Mouse (Mus musculus) macrophage (primary cell): Measurements from ENCODE around the gene Mtch1. TPM values are rescaled to one million over a fixed set of nuclear protein-coding genes. Genes with fewer than 3 reads are reported as not detected.
A peak's percentile ranks its signal among the peaks of the same experiment; 100 is the strongest.
"Not testable (repeated sequence)": the region's sequence is repeated elsewhere in the genome, so short reads cannot be mapped to it uniquely, and the experiment has no call there.

Experiments used
- H3K27ac ChIP-seq: fragments of 350-480 bp; formaldehyde crosslinking; 2 replicates; pipeline ENCODE4 v1.9.0; 2021
- H3K36me3 ChIP-seq: fragments of 350-480 bp; formaldehyde crosslinking; 2 replicates; pipeline ENCODE4 v1.9.0; 2021; ENCODE audit errors: inconsistent target
- H3K4me3 ChIP-seq: fragments of 350-480 bp; formaldehyde crosslinking; 2 replicates; pipeline ENCODE4 v1.9.0; 2021; ENCODE audit errors: inconsistent target
- H3K79me2 ChIP-seq: fragments of 350-480 bp; formaldehyde crosslinking; 2 replicates; pipeline ENCODE4 v1.9.0; 2021; ENCODE audit errors: inconsistent target
- WGBS: methylation state at CpG from one replicate; pipeline ENCODE4 v1.1.7; 2026; ENCODE audit warnings: inconsistent platforms; ENCODE audit not compliant: missing documents; 5-methylcytosine and 5-hydroxymethylcytosine counted together
- polyA plus RNA-seq: library from polyadenylated mRNA; stranded (reverse); fragments of 250-400 nt; gene quantifications from 3 replicates; pipeline ENCODE4 v1.2.4, GENCODE M21; 2018; ENCODE audit warnings: inconsistent platforms
- total RNA-seq, 78 experiments: library from RNA; depleted of rRNA; stranded (reverse); fragments of 250-400 nt; gene quantifications; 1 replicate in 9 of 78; 2 replicates in 24 of 78; 3 replicates in 43 of 78; 4 replicates in 2 of 78; pipeline ENCODE4 v1.2.4; 2018; ENCODE audit warnings: inconsistent platforms in 56 of 78

Mtch1 gene
- 100 to 1,000 TPM in 15 of 26 experiments, 10 to 100 TPM in 11; 33.9 to 200 (median 104) TPM for total RNA-seq (2018; cell fraction: chromatin; rRNA removed)
- 100 to 1,000 TPM; 105 to 170 (median 135) TPM for total RNA-seq (2018; cell fraction: cytosol; rRNA removed)
- total RNA-seq (2018; cell fraction: nucleus; rRNA removed), result 100 to 1,000 TPM in 3 of 26 experiments, 10 to 100 TPM in 23; 40.0 to 130 (median 72.8) TPM
- polyA plus RNA-seq, result 107 to 155 TPM (median 130 TPM) in 3 replicates

DNA sequence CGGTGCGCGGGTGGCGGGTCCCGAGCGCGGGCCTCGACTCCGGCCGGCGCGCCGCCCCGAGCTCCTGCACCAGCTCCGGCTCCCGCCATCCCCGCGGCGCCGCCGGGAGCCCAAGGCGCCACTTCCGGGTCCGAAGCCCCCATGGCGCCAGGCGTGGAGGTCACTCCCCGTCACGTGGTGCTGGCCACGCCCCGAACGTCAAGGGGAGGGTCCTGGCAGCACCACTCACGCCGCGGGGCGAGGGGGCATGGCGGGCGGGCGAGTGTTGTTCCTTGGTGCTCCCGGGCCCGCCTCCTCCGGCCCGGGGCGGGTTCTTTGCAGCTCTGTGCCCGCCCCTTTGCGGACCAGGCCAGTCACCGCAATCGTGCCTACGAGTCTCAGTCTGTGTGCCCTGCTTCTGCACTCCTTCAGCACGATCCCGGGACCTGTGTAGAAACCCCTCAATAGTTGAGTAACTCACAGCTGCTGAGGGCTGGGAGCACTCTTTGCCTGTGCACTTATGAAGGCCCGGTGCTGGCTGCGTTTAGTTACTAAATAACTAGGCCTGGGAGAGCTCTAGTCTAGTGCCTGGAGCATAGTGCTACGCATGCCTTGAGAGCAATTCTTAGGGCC, at the start of gene Mtch1:
TSS of gene Mtch1 (minus strand) at position 290 of the 612 bp plus-strand sequence.
- H3K36me3 ChIP-seq, result peaks cover 10% of the 10 kb centered on the region; the same call in 1 of the 2 replicates
- peaks cover 46% of the 10 kb centered on the region for H3K79me2 ChIP-seq
- peak within 1 kb of the TSS; percentile 51 for H3K27ac ChIP-seq
- 2% methylated on average over 45 of the region's 53 CpGs for WGBS
- peak within 1 kb of the TSS; percentile 87 for H3K4me3 ChIP-seq

DNA sequence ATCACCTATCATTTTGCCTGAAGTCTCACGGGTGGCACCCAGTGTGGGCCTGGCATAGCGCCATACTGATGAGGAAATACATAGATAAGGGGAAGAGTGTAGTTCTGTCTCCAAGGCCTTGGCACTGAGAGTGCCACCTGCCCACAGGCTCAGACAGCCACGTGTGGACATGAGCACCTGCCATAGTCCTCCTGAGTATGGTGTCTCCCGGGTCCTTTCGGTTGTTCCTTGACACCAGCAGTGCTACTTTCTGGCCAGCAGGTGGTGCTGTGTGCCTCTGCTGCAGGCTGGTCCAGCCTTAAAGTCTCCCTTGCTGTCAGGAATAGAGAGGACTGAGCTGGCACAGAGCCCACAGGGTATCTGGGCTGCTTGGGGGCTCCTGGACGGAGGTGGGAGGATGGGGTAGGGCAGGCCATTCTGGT, 49.1 kb upstream of the Mtch1 start:
- H3K79me2 ChIP-seq, result no peaks in the 10 kb centered on the region
- peak overlapping the region; percentile 97 for H3K27ac ChIP-seq
- no peak overlapping the region for H3K4me3 ChIP-seq
- 12% methylated on average over 6 of the region's 6 CpGs for WGBS
- no peaks in the 10 kb centered on the region for H3K36me3 ChIP-seq

DNA sequence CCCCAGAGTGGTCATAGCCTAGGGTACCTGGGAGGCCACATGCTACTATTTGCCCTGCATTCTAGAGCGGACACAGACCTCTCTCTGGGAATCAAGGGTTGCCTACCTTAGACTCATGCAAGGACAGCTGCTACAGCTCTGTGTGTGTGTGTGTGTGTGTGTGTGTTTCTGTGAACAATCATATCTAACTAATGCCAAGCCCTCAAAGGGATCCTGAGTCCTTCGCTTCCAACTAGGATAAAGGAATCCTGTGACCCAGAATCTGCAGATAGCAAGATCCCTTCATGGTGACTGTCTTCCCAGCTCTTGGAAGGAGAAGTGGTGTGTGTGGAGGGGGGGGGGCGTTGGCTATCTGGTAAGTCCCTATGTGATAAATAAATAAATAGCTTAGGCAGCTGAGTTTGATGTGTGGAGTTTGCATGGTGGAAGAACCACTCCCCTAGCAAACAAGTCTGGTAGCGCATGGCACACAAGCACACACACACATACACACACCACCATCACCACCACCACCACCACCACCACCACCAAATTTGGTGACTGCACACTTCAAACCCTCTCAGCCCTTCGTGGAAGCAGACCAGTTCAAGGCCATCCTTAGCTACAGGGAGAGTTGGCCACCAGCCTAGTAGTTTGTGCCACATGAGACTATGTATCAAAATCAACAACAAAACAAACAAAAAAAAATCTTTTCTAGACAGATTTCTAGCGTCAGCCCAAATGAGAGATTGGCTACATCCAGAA, 48.5 kb upstream of the Mtch1 start:
- no peak overlapping the region for H3K4me3 ChIP-seq
- H3K36me3 ChIP-seq, result no peaks in the 10 kb centered on the region
- peak overlapping the region; percentile 97 for H3K27ac ChIP-seq
- 51% methylated on average over 6 of the region's 6 CpGs for WGBS
- H3K79me2 ChIP-seq, result no peaks in the 10 kb centered on the region

DNA sequence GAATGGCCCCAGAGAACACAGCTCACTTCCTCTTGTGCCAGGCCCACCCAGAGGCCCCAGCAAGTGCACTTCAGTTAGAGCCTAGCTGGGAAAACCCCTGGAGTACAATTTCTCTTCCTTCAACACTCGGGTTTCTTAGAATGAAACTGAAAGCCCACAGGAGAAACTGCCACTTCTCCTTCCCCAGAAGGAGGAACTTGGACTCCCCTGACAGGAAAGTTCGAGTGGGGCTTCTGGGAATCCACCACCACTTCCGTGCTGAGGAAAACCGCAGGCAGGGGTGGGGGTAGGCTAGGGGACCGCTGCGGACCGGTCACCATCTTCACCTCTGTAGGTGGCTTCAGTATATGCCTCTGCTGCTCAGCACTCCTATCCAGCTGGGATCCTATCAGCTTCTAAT, 47.6 kb upstream of the Mtch1 start:
- no peaks in the 10 kb centered on the region for H3K36me3 ChIP-seq
- H3K27ac ChIP-seq, result peak overlapping the region; percentile 97
- no peaks in the 10 kb centered on the region for H3K79me2 ChIP-seq
- peak overlapping the region; percentile 7; the same call in 1 of the 2 replicates for H3K4me3 ChIP-seq
- 2% methylated on average over 7 of the region's 7 CpGs for WGBS

DNA sequence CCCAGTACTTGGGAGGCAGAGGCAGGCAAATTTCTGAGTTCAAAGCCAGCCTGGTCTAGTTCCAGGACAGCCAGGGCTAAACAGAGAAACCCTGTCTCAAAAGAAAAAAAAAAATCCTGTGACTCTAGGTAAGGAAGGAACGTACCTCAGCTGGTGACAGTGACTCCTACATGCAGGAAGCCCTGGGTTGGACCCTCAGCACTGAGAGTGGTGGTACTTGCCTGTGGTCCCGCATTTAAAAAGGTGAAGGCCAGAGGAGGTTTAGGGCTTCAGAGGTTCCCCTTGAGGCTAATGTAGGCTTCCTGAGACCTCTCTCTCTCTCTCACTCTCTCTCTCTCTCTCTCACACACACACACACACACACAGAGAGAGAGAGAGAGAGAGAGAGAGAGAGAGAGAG, 47.0 kb upstream of the Mtch1 start:
- H3K36me3 ChIP-seq, H3K79me2 ChIP-seq, H3K4me3 ChIP-seq: not testable (repeated sequence)
- WGBS, result 0% methylated on average over 2 of the region's 2 CpGs
- peak overlapping the region; percentile 97 for H3K27ac ChIP-seq

DNA sequence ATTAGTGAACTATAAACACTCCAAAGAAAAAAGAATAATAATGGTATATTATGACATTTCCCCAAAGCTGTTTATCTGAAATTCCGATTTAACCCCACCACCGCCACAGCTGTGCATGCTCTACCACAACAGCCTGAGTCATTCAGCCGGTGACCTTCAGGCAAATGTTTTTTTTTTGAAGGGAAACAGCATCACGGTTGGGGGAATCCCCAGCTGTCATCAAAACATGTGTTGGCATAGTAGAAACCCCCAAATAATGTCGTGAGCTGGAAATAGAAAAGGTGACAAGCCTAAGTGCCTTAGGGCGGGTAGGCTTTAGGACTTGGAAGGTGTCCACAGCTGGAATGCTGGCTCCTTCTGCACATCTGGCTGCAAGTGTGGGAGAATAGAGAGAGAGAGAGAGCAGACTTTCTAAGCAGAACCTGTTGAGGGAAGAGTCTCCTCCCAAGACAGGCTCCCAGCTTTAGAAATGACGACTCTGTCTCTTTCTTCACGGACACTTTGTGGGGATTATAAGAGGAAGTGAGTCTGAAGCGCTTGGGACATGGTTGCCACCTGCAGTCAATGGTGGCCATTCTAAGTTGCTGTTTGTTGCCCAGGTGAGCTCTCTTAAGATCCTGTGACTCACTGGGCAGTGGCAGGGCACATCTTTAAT, 46.5 kb upstream of the Mtch1 start:
- Histone ChIP-seq H3K79me2 (no peaks in the 10 kb centered on the region), H3K4me3 (no peak overlapping the region), H3K36me3 (no peaks in the 10 kb centered on the region), H3K27ac (peak overlapping the region; percentile 97)
- WGBS, result 7% methylated on average over 9 of the region's 9 CpGs

DNA sequence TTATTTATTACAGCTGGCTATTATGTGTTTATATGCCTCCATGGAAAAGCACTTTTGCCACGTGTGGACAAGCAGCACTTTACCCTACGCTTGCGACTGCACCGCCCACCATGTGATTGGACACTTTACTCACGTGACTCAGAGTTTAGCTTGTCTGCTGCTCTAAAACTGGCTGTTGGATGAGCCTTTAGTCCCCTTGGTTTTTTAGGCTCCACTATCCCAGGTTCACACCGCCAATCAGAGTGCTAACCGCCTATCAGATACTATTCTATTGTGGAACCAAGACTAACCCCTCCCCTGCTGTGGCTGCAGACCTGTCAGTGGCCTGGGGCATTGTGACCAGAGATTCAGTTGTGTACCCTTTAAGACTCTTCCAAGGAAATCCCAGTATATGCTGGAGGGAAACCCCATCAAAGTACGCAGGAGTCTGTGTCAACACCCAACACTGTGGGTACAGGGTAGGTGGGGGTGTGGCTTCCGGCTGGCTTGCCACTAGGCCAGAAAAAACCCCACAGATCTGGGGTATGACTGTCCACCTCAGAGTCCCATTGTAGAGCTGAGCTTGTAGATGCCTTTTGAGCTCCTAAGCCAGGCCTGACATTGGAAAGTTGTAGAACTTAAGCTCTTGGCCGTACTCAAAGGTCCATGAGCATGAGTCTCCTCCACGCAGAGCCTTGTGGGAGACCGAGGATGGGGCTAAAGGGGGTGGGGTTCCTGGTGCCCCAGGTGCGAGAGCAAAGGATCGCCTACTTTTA, 45.8 kb upstream of the Mtch1 start:
- peak overlapping the region; percentile 97 for H3K27ac ChIP-seq
- H3K79me2 ChIP-seq, result no peaks in the 10 kb centered on the region
- H3K4me3 ChIP-seq, result no peak overlapping the region
- 53% methylated on average over 14 of the region's 14 CpGs for whole genome bisulfite sequencing
- no peaks in the 10 kb centered on the region for H3K36me3 ChIP-seq

DNA sequence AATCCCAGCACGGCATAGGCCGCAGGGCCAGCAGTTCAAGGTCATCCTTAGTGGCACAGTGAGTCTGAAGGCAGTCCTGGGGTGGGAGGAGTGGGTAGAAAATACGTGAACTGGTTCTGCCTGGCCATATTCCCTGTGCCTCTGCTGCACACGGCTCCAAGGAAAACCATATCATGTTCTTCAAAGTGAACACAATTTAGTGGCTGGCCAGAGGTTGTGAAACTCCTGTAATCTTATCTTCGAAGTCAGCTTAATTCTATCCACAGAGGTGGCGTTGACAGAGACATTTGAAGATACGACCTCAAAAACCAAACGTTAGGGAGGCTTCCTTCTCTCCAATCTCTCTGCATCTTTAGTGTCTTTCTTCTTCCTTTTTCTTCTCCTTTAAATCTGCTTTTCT, 43.5 kb upstream of the Mtch1 start:
- Histone ChIP-seq H3K36me3 (no peaks in the 10 kb centered on the region), H3K79me2 (no peaks in the 10 kb centered on the region), H3K4me3 (no peak overlapping the region), H3K27ac (no peak overlapping the region)
- WGBS, result 67% methylated on average over 8 of the region's 8 CpGs

DNA sequence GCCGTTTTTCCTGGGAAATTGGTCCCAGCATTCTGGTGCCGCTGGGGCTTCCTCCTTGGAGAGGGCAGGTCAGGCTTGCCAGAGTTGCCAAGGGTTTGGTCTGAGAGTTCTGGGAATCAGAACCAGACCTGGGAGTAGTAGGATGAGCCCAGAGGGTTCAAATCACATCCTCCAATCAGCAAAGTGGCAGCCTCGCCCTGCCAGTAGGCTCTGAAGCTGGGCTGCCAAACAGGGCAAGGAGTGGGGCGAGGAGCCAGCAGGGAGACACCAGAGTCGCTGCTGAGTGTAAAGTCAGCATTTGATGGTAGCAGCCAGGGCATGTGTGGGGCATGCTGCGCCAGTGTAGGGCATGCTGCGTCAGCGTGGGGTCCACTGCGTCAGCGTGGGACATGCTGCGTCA, 41.2 kb upstream of the Mtch1 start:
- 95% methylated on average over 11 of the region's 11 CpGs for WGBS
- no peak overlapping the region for H3K4me3 ChIP-seq
- no peak overlapping the region for H3K27ac ChIP-seq
- H3K36me3 ChIP-seq, result no peaks in the 10 kb centered on the region
- no peaks in the 10 kb centered on the region for H3K79me2 ChIP-seq

DNA sequence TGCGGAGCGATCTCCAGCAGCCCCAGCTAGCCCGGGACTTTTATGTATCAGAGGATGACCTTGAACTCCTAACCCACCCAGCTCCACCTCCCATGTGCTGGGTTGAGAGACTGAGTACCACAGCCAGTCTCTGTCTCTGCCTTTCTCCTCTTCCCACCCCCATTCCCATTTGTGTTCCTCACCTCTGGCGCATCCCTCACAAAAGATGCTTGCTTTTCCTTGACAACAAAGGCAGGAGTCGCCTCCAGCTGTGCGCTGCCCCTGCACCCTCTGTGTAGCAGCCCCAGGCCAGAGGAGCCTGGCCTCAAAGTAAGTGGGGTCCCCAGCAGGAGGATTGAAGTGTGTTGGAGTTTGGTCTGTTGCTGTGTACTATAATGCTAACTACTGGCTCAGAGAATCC, 38.0 kb upstream of the Mtch1 start:
- WGBS, result 92% methylated on average over 6 of the region's 6 CpGs
- H3K4me3 ChIP-seq, result no peak overlapping the region
- no peaks in the 10 kb centered on the region for H3K79me2 ChIP-seq
- H3K36me3 ChIP-seq, result no peaks in the 10 kb centered on the region
- H3K27ac ChIP-seq, result no peak overlapping the region

DNA sequence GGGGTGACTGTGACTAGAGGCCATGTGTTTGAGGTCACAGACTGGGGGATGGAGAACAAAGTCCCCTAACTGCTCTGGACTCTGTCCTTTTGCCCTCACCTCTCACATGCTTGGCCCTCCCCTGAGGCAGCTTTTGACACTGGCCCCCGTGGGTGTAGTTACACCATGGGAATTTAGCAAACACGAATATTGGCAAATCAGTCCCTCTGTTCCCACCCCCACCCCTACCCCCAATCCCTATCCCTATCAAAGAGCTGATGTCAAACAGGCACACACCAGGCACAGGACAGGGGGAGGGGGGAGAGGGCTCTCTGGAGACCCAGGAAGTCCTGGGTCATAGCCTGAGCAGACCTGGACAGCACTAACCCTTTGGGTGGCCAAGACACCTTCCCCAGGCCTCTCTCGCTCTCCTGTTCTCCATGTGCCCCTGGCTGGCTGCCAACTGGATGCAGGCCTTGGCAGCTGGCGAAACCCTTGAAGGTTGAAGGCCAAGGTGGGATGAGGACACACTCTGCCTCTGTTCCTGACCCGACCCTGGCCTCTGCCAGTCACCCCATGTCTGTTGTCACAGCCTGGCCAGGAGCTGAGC, 37.2 kb upstream of the Mtch1 start:
- Histone ChIP-seq H3K27ac (no peak overlapping the region), H3K79me2 (no peaks in the 10 kb centered on the region), H3K4me3 (no peak overlapping the region), H3K36me3 (no peaks in the 10 kb centered on the region)
- 53% methylated on average over 4 of the region's 5 CpGs for WGBS

DNA sequence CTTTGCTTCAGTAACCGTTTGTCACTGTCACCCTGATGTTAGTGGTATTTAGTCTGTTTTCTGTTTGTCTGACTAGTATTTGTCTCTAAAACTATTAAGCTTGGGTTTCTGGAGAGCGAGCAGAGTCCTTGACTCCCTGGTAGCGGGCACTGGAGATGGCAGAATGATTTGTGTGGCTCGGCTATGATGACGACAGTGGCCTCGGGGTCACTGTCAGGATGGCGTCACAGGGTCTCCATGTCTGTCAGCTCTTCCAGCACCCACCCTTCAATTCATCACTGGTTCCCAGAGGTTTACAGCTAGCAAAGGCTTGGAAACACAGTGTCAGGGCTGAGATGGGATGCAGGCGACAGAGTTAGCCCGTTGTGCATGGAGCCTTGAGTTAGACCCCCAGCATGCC, 36.2 kb upstream of the Mtch1 start:
- peaks cover 3% of the 10 kb centered on the region; the same call in 1 of the 2 replicates for H3K36me3 ChIP-seq
- no peak overlapping the region for H3K27ac ChIP-seq
- H3K4me3 ChIP-seq, result no peak overlapping the region
- WGBS, result 91% methylated on average over 9 of the region's 9 CpGs
- H3K79me2 ChIP-seq, result no peaks in the 10 kb centered on the region

DNA sequence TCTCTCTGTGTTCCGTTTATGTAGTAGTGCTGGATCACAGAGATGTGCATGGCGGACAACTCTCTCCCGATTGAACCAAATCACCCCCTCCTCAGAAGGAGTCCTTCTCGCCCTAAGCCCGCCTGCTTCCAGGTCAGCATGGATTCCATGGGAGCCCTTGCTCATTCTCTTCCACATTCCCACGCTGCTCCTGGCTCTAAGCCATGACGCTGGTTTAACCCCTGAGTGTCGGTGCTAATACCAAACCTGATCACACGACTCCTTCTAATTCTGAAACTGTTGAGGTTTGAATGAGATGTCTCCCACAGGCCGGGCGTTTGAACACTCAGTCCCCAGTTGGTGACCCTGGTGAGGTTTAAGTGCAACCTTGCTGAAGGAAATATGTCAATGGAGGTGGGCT, 34.7 kb upstream of the Mtch1 start:
- H3K27ac ChIP-seq, result no peak overlapping the region

DNA sequence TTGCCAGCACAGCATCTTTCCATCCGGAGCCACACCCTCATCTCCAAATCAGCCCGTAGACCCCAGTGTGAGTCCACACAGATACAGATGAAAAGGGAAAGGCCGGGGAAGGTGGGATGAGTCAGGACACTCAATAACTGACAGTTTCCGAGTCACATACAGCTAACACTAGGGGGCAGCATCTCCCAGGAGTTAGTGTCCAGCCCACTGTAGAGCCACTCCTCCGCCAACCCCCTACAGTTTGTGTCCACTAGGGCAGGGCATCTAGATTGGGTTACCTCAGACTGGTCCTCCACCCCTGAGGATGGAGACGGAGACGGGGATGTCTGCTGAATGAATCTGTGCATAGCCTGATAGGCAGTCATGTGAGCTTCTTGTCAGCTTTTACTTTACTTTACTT, 33.7 kb upstream of the Mtch1 start:
- Histone ChIP-seq H3K4me3 (peak overlapping the region; percentile 16; the same call in 1 of the 2 replicates), H3K27ac (peak overlapping the region; percentile 48), H3K36me3 (peaks cover 26% of the 10 kb centered on the region; the same call in 1 of the 2 replicates), H3K79me2 (no peaks in the 10 kb centered on the region)
- 8% methylated on average over 7 of the region's 7 CpGs for WGBS

More for the DNA sequence above, 34.7 kb upstream of the Mtch1 start:
- H3K36me3 ChIP-seq, result peaks cover 16% of the 10 kb centered on the region; the same call in 1 of the 2 replicates
- H3K79me2 ChIP-seq, result no peaks in the 10 kb centered on the region
- 82% methylated on average over 11 of the region's 11 CpGs for WGBS
- H3K4me3 ChIP-seq, result no peak overlapping the region
